Mouse (Mus musculus) spleen, adult 2 months (tissue): Measurements from ENCODE around the gene Elp1. TPM values are rescaled to one million over a fixed set of nuclear protein-coding genes. Genes with fewer than 3 reads are reported as not detected.

Experiments used
- DNase-seq, 2 experiments: peaks; one replicate each; pipeline versions ENCODE4 v3.0.0 to v3.0.0-alpha.2; 2012 to 2021; ENCODE audit warnings: low spot score in 2 of 2, low read depth in 1 of 2
- H3K27ac ChIP-seq: fragments of 200-500 bp; 2 replicates; pipeline ENCODE4 v1.5.1; 2012; ENCODE audit warnings: low read length, inconsistent platforms; ENCODE audit not compliant: insufficient read depth
- H3K27me3 ChIP-seq: fragments of 200-500 bp; 2 replicates; pipeline ENCODE4 v1.6.1; 2012; ENCODE audit warnings: mild to moderate bottlenecking, moderate library complexity, low read length, inconsistent platforms; ENCODE audit not compliant: control insufficient read depth, insufficient read depth
- H3K36me3 ChIP-seq: fragments of 200-500 bp; 2 replicates; pipeline ENCODE4 v1.6.1; 2012; ENCODE audit warnings: mild to moderate bottlenecking, low read length, inconsistent platforms; ENCODE audit not compliant: control insufficient read depth, insufficient read depth
- H3K4me1 ChIP-seq: fragments of 200-500 bp; 2 replicates; pipeline ENCODE4 v1.6.1; 2011; ENCODE audit warnings: inconsistent platforms; ENCODE audit not compliant: control insufficient read depth, insufficient read depth, insufficient read length
- H3K4me3 ChIP-seq: fragments of 200-500 bp; 2 replicates; pipeline ENCODE4 v1.5.1; 2011; ENCODE audit warnings: mild to moderate bottlenecking, inconsistent platforms; ENCODE audit not compliant: insufficient read depth, insufficient read length; ENCODE audit errors: extremely low read depth
- CTCF ChIP-seq: fragments of 200-500 bp; IDR thresholded peaks from 2 replicates; pipeline ENCODE4 v1.5.1; 2011; ENCODE audit warnings: mild to moderate bottlenecking, inconsistent platforms; ENCODE audit not compliant: insufficient read depth, insufficient read length, insufficient replicate concordance; ENCODE audit errors: extremely low read depth
- POLR2A ChIP-seq: fragments of 200-500 bp; IDR thresholded peaks from 2 replicates; pipeline ENCODE4 v1.6.1; 2011; ENCODE audit warnings: low read depth, low read length, inconsistent platforms
- WGBS: fragments of 180-500 bp; shearing (Covaris S2); methylation state at CpG from one replicate; pipeline ENCODE4 v1.1.7; 2018; 5-methylcytosine and 5-hydroxymethylcytosine counted together
- polyA plus RNA-seq: library from polyadenylated mRNA; depleted of rRNA; stranded (reverse); fragments of >200 nt; gene quantifications from 2 replicates; pipeline ENCODE4 v1.2.3, GENCODE M21; 2012; rRNA removed

Gene Elp1
- polyA plus RNA-seq, result 8.6 and 9.7 TPM in 2 replicates

DNA sequence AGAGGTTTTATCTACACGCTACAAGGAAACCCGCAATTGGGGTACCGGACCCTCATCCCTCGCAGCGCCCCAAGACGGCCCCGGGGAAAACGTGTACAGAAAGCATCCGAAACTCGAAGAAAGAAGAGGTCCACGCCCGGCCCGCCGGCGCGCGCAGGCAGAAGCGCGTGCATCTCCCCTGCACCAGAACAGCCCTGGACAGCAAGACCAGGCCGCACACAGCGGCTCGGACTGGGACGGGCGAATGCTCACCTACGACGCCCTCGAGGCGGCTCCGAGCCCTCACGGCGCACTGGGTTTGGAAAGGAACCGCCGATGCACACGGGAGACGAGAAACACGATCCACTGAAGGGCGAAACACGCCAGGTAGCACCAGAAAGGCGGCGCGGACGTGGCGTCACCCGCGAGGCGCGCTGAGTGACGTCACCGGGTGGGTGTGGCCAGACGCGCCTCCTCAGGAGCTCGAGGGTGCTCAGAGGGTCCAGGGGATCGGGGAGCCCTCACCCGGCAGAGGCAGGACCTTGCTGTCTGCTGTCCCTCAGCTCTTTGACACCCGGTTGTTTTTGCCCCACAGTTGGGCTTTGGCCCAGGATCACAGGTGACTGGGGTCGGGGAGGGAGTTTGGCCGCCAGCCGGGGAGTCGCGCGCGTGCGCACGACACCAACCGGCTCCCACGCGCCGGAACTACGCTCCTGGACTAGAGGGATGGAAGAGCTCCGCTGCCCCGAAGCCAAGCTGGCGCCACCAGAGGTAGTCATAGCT is at the start of gene Elp1, which contains the start of gene Fam206a:
TSS of gene Elp1 (minus strand) at position 425 of the 762 bp plus-strand sequence.
TSS of gene Fam206a (plus strand) at position 439 of the 762 bp plus-strand sequence.
- DNase-seq, result peak; percentile 80 to 93
- H3K4me3 ChIP-seq, result peak within 1 kb of the TSS; percentile 95
- peak within 1 kb of the TSS; percentile 85 for H3K27ac ChIP-seq
- no peaks in the 10 kb centered on the region for H3K27me3 ChIP-seq
- H3K4me1 ChIP-seq, result no peaks in the 10 kb centered on the region
- WGBS, result under 1% methylated on average over 72 of the region's 72 CpGs
- peaks cover 16% of the 10 kb centered on the region for H3K36me3 ChIP-seq
- TF ChIP-seq CTCF (no peak), POLR2A (peak; percentile 40)

DNA sequence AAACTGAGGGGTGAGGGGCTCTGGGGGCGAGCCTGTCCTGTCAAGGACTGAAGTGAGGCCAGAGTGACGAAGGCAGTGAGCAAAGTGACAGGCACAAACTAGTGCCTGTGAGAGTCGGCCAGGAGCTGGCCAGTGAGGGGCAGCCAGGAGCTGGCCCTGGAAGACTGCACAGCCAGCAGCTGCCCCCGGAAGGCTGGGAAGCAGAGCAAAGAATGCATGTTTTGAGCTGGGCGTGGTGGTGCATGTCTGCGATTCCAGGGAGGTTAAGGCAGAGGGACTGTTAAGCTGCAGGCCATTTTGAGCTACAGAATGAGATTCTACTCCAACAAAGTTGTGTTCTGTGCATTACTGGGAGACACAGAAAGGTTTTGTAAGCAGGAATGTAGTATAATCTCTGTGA is 48.6 kb upstream of the Elp1 start:
- no peaks in the 10 kb centered on the region for H3K4me1 ChIP-seq
- H3K27ac ChIP-seq, result no peak overlapping the region
- H3K36me3 ChIP-seq, result no peaks in the 10 kb centered on the region
- DNase-seq, result no peak
- no peak overlapping the region for H3K4me3 ChIP-seq
- H3K27me3 ChIP-seq, result no peaks in the 10 kb centered on the region
- no peak for TF ChIP-seq POLR2A
- no peak for TF ChIP-seq CTCF
- 79% methylated on average over 6 of the region's 6 CpGs for WGBS

DNA sequence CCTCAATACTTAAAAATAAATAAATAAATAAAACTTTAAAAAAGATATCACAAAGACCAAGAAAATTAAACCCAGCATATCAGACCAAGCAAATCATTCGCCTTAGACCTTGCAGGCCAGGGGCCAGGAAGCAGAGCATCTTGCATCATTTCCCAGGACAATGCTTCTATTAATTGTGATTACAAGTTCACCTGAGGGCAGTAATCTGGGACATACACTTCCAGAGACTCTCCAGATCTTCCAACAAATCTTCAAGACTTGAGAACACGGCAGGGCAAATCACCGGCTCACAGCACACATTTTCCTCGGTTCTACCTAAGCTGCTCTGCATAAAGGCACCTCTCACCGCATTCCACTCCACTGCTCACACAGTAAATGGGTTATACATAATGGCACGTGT is 45.9 kb upstream of the Elp1 start:
- no peak overlapping the region for H3K4me3 ChIP-seq
- no peaks in the 10 kb centered on the region for H3K27me3 ChIP-seq
- H3K4me1 ChIP-seq, result no peaks in the 10 kb centered on the region
- H3K27ac ChIP-seq, result no peak overlapping the region
- 90% methylated on average over 6 of the region's 6 CpGs for WGBS
- H3K36me3 ChIP-seq, result no peaks in the 10 kb centered on the region
- no peak for TF ChIP-seq CTCF
- no peak for TF ChIP-seq POLR2A
- DNase-seq, result no peak

DNA sequence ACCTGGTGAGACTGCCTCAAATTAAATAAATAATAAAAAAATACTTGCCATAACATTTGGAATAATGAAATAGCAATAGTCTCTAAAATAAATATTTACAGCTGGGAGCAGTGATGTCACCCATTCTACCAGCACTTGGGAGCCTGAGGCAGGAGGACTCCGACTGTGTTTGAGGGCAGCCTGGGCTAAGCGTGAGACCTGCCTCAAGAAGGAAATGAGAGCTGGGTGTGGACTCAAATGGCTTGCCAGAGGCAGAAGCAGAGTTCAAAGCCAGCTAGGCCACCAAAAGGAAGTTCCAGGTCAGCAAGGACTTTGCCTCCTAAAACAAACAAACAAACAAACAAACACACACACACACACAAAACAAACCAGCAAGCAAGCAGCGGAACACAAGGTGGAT is 45.3 kb upstream of the Elp1 start:
- DNase-seq, result no peak
- Histone ChIP-seq H3K4me3 (no peak overlapping the region), H3K27me3 (no peaks in the 10 kb centered on the region), H3K36me3 (no peaks in the 10 kb centered on the region), H3K4me1 (no peaks in the 10 kb centered on the region), H3K27ac (no peak overlapping the region)
- 91% methylated on average over 3 of the region's 3 CpGs for WGBS
- TF ChIP-seq POLR2A (no peak), CTCF (no peak)

DNA sequence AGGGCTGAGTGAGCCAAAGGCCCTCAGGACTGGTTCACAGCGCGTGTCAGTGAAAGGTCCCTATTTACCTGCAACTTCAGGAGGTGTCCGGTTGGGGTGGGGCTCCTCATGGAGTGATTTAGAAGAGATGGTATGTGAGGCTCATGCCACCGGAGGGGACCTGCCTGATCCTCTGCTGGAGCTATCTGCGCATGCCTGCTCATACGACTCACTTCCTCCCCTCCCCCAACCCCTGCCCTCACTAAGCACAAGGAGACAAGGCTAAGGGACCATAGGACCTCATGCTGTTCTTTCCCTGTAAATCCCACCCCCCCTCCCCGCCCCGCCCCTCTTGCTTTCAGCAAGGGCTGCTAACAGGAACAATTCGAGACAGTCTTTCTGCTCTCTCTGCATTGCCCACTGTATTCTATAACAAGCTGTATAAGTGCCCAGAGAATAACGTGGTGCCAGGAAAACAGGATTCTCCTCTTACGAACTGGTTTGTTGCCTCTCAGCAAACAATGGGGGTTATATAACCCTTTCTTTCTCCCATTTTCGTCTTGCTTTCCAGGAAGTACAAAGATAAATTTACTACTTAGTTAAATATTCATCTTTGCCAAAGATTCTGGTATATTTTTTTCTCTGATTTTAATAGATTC is 43.9 kb upstream of the Elp1 start:
- Histone ChIP-seq H3K4me3 (no peak overlapping the region), H3K4me1 (no peaks in the 10 kb centered on the region), H3K27ac (no peak overlapping the region), H3K36me3 (no peaks in the 10 kb centered on the region), H3K27me3 (no peaks in the 10 kb centered on the region)
- WGBS, result 90% methylated on average over 12 of the region's 12 CpGs
- no peak for DNase-seq
- TF ChIP-seq POLR2A (no peak), CTCF (no peak)

DNA sequence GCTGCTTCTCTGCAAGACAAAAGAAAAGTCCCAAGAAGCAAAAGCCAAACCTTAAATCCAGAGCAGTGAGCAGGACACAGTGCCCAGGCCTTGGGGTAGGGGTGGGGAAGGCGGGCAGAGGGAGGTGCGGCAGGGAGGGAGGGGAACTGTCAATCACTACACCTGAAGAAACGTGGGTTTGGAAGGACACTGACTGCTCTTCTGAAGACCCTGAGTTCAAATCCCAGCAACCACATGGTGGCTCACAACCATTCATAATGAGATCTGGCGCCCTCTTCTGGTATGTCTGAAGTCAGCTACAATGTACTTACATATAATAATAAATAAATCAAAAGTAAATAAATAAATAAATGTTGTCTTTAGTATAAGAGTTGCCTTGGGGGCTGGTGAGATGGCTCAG is 42.8 kb upstream of the Elp1 start:
- no peak overlapping the region for H3K4me3 ChIP-seq
- TF ChIP-seq POLR2A (no peak), CTCF (no peak)
- 96% methylated on average over 4 of the region's 4 CpGs for WGBS
- H3K27me3 ChIP-seq, result no peaks in the 10 kb centered on the region
- H3K27ac ChIP-seq, result no peak overlapping the region
- no peaks in the 10 kb centered on the region for H3K4me1 ChIP-seq
- no peaks in the 10 kb centered on the region; the same call in 1 of the 2 replicates for H3K36me3 ChIP-seq
- no peak for DNase-seq

DNA sequence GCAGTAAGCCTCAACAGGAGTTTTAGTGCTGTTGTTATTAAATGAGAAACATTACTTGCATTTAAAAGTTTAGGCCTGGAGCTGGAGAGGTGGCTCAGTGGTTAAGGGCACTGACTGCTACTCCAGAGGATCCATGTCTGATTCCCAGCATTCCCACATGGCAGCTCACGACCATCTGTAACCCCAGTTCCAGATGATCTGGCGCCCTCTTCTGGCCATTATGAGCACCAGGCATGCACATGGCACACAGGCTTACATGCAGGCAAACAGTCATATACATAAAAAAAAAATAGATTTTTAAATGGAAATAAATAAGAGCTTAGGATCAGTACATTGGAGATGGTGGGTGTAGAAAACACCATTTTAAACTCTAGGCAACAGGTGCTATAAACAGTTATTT is 41.8 kb upstream of the Elp1 start:
- H3K4me3 ChIP-seq, result no peak overlapping the region
- no peak for DNase-seq
- WGBS, result 92% methylated on average over 2 of the region's 2 CpGs
- H3K27ac ChIP-seq, result no peak overlapping the region
- H3K36me3 ChIP-seq, result no peaks in the 10 kb centered on the region; the same call in 1 of the 2 replicates
- H3K27me3 ChIP-seq, result no peaks in the 10 kb centered on the region
- TF ChIP-seq POLR2A, result no peak
- TF ChIP-seq CTCF, result no peak
- no peaks in the 10 kb centered on the region for H3K4me1 ChIP-seq
